Comparison of ENCODE assay signal across 16 mouse cellular contexts in the genomic region with DNA sequence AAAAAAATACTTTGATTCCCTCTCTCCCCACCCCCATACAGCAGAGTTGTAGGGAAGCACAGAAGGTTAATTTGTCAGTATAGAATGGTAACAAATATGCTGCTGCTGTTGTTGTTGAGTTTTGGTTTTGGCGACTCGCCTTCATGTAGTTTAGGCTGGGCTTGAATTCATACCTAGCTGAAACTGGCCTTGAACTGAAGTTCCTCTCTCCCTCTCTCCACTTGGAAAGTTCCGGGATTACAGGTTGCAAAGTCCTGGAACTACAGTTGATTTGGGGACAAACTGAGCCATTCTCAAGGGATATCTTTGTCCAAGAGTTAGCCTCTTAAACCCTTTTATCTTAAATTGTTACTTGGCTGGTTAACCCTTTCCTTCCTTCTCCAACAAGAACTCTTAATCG.
"Had no signal": no experiment of that assay in that cellular context is flagged by ENCODE, and none has a peak within 500 bp of the region (broad histone marks: within the 10 kb centered on the region; RNA-seq: fewer than 3 reads in every experiment).

No protein-coding gene starts in this region.

- H3K36me3 ChIP-seq: stomach, embryonic 15.5 days had no signal

- H3K9ac ChIP-seq: neural tube, embryonic 13.5 days; neural tube, embryonic 15.5 days; stomach, embryonic 15.5 days had no signal

- H3K4me2 ChIP-seq: neural tube, embryonic 13.5 days; neural tube, embryonic 15.5 days; stomach, embryonic 15.5 days had no signal

- H3K4me3 ChIP-seq: neural tube, embryonic 13.5 days; neural tube, embryonic 15.5 days; stomach, embryonic 15.5 days had no signal

- H3K9me3 ChIP-seq: neural tube, embryonic 13.5 days; neural tube, embryonic 15.5 days; stomach, embryonic 15.5 days had no signal

- DNase-seq: retina, postnatal 1 day; right cerebral cortex, adult 18-20 months; right cerebral cortex, postnatal 14 days; right cerebral cortex, postnatal 25 days; right cerebral cortex, postnatal 4 days; spleen, adult 18-20 months; thymus, adult 18-20 months; thymus, adult 2 months; thymus, postnatal 14 days; thymus, postnatal 25 days; thymus, postnatal 36 days; thymus, postnatal 4 days had no signal

- H3K27ac ChIP-seq: neural tube, embryonic 13.5 days; neural tube, embryonic 15.5 days; stomach, embryonic 15.5 days; stomach, postnatal 0 days had no signal

- H3K27me3 ChIP-seq: neural tube, embryonic 13.5 days; neural tube, embryonic 15.5 days; stomach, embryonic 15.5 days had no signal
